Mouse (Mus musculus) liver, adult (tissue): ENCODE data around the gene Aadac.

Experiments
- GATA4 ChIP-seq: IDR thresholded peaks from 2 replicates; pipeline ENCODE4 v1.6.1; 2014; ENCODE audit warnings: mild to moderate bottlenecking, low read length; ENCODE audit not compliant: insufficient replicate concordance

Gene Aadac

GRCm38 (mm10) chr3:60025417-60025816, at the start of gene Aadac:
Gene Aadac (plus strand): TSS chr3:60025717.
- no peak for TF ChIP-seq GATA4

DNA sequence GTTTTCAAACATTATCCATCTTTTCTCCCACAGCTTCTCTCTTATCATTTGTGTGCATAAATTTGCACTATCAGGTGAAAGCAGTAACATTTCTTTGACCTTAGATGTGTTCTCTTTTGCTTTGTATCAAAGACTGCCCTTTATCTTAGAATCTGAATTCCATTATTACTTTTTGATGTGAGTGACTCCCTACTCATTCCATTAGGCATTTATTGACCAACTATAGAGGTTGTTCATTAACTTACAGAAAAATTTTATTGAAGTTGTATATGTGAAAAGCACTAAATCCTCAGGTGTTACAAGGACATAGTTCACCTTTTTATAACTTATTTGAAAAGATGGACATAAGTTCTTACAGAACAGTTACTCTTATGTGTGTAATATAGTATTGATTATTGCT, 21.9 kb upstream of the Aadac start:
- no peak for TF ChIP-seq GATA4

GRCm38 (mm10) chr3:60006443-60006842, 19.1 kb upstream of the Aadac start, which contains the start of gene Aadacl2:
Gene Aadacl2 (plus strand): TSS chr3:60006743.
- TF ChIP-seq GATA4 = no peak

- no peak for TF ChIP-seq GATA4
These were observed 6.0 kb downstream of the Aadac start for GRCm38 (mm10) chr3:60031511-60031910.

DNA sequence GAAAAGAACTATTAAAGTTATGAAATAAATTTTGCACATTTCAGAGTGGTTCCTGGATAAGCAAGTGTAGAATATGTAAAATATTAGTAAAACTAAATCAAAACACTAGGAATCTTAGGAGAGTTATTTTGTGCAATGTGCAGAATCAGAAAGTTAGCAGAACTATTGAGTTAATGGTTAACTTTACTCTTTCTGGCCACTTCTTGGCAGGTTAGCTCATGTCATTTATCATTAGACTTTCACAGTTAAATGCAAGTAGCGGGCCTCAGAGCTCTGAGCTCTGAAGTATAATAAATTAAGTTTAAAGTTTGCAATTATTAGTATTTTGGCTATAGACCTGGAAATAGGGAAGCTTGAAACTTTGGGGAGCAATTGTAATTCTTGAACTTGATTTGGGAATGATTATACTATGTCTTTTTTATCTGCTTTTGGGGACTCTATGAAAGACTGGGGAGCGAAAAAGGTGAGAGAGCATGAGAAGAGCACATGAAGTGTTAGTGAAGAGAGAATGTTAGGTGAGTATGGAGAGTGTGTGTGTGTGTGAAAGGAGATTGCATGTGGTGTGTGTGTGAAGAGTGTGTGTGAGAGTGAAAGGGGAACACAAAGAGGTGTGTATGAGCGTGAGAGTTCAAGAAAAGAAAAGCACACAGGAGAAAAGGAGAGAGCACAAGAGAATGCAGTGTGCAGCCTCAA, 20.9 kb downstream of the Aadac start:
- no peak for TF ChIP-seq GATA4

DNA sequence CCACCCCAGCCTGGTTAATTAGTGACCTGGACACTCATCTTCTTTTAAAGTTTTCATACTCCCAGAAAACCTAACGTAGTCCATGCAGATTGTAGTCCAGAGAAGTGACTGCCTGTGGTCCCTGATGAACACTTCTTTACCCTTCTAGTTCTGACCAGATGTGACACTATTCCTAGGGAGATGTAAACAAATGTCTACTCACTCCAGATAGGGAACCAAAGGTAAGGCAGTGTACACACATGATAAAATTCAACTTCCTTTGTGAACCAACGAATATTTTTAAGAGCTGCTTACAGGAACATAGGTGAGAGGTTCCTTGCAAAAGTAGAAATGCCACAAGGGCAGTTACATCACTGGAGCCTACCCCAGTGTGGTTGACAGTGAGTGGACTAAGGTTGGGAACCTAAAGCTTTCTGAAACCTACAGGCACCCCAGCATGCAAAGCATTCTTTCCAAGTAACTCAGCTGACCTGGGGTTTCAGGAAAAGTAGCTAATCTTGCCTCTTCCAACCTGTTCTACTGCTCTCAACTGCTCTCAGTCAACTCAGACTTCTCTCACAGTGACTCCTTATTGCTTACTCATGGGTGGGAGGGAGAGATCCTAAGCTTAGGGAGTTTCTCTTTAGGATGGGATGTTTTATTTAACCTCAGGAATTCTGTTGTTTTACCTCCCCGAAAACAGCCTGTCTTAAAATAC, 27.9 kb downstream of the Aadac start:
- no peak for TF ChIP-seq GATA4

DNA sequence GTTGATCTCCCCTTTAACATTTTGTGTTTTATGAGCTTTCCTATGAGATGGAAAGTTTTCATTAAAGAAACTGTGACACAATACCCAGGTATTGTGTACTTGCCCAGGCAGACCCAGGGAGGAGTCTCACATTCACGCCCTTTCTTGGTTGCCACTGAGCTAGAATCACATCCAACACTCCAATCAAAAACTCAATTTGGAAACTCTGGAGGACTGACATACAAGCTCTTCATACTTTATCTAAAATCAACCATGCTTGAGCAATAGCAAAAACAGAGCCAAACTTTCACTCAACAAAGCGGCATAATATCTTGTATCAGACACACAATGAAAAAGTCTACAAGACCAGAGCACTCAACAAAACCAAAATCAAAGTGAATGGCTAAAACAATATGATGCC, 28.4 kb downstream of the Aadac start:
- TF ChIP-seq GATA4 = no peak

GRCm38 (mm10) chr3:60056451-60056850, 30.9 kb downstream of the Aadac start:
- no peak for TF ChIP-seq GATA4

- TF ChIP-seq GATA4 = no peak
These were observed 31.7 kb downstream of the Aadac start for GRCm38 (mm10) chr3:60057070-60057808.

GRCm38 (mm10) chr3:60057809-60058082, 32.2 kb downstream of the Aadac start:
- no peak for TF ChIP-seq GATA4

GRCm38 (mm10) chr3:60078883-60079415, 53.4 kb downstream of the Aadac start:
- TF ChIP-seq GATA4 = no peak

DNA sequence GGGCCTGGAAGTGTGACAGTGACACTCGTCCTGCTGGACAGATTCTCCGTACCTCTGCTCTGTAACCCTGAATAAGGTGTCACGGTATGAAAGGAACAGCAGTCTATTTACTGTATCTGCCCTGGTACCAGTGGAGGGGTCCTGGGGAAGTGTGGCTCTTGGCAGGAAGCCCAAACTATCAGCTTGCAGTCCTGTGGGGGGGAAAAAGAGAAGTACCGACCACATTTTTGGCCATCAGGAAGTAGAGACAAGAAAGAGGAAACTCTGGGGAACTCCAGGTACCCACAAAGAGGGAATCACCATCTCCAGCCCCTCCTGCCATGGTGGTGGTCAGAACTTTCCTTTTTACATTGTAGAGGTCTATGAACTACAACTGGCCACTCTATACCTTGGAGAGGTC, 55.1 kb downstream of the Aadac start:
- TF ChIP-seq GATA4 = no peak

DNA sequence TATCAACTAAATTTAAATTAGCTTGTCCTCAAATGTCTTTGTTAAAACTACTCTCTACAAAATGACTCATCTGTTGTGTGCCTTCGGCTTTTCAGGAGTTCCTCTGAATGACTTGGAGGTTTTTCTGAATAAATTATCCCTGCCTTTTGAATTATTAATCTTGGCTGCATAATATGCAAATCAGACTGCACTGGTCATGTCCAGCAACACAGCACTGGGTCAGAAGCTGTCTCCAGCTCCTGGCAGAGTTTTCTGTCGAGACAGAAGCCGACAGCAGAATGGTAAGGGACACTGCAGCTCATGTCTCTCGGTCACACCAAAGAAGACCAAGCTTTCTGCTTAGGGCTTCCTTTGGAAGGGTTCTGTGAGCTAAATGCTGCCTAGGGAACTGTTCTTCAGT, 56.1 kb downstream of the Aadac start, which contains the start of gene Sucnr1:
TSS of gene Sucnr1 (plus strand) at position 222 of the 400 bp plus-strand sequence.
- TF ChIP-seq GATA4 = no peak

- TF ChIP-seq GATA4 = no peak
These were observed 57.2 kb downstream of the Aadac start for GRCm38 (mm10) chr3:60082746-60083145.

- no peak for TF ChIP-seq GATA4
These were observed 60.2 kb downstream of the Aadac start for GRCm38 (mm10) chr3:60085729-60086128.
